Mouse (Mus musculus): ENCODE measurements around the gene Idh3a. TPM values are rescaled to one million over a fixed set of nuclear protein-coding genes. Genes with fewer than 3 reads are reported as not detected.
"Not testable (repeated sequence)": the region's sequence is repeated elsewhere in the genome, so short reads cannot be mapped to it uniquely, and the experiment has no call there.

Idh3a gene
- total RNA-seq, 4 experiments from 2014 or later, result 164 to 185 (median 182) TPM

DNA sequence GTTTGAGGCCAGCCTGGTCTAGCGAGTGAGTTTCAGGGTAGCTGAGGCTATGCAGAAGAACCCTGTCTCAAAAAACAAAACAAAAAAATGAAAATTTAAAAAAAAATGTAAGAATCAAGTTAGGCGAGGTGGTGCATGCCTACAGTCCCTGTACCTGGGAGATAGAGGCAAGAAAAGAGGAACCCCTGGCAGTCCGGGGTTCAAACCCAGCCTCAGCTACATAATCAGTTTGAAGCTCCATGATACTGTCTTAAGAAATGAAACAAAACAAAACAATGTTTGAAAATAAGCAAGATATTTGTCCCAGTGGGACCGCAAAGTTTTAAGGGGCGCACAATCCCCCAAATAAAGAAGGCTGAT is 315 bp upstream of the Idh3a start:
- no peak for DNase-seq (ENCODE audit: low spot score in 2 of 2)

DNA sequence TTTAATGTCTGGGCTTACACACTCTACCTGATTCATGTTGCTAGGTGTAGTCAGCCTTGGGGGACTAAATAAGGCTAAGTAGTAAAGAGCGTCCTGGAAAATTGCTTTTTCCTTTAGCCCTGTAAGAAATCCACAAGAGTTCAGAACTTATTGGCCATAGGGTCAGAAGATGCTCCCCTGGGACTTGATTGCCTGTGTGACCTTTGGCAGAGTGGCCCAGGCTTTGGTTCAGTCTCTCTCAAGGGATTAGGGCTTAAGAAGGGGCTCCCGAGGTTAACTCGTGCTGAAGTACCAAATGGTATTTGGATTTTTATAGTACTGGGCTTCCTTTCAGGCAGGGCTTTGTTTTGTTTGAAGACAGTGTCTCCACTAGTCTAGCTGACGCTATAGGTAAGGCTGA is 1.7 kb downstream of the Idh3a start:
- no peak for DNase-seq (ENCODE audit: low spot score in 2 of 2)

DNA sequence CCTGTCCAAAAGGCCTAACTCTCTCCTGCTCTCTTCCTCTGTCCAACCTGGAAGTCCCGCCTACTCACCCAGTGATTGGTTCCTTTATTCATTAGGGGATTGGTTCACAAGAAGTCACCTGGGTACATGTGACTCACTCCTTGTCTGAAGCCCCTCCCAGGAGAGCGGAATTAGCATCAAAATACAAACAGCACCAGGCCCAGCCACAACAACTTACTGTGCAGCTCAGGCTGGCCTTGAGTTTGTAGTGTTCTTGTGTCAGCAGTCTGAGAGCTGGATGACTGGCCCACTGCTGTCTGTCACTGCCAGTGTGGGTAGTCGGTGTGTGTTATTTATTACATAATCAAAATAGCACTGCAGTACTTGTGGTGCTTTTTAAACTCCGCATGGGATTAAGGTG is 7.5 kb downstream of the Idh3a start:
- not testable (repeated sequence) for DNase-seq (ENCODE audit: low spot score in 2 of 2)

DNA sequence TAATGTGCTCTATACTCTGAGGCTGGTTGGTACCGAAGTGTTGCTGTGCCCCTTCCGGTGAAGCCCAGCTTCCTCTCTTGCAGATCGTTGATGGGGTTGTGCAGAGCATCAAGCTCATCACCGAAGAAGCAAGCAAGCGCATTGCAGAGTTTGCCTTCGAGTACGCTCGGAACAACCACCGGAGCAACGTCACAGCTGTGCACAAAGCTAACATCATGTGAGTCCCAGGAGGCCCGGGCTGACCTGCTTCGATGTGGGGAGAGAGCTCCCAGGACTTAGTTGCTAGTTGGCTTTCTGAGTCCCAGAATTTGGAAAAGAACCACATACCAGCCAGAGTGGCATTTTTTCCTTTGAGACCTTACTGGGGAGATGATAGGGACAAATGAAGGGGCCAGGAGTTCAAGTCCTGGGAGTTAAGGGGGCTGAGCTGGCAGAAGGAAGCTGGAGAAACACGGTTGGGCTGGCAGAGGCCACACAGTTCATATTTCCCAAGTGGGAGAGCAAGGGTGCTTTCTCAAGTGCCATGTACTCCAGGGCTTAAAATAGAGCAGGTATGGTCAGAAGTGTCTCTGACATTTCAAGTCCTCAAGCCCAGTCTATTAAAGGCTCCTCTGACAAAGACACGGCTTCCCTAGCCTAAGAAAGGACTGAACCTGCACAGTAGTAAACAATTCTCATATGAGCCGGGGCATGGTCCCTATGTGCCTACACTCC is 10.8 kb downstream of the Idh3a start:
- no peak for DNase-seq (ENCODE audit: low spot score in 2 of 2)

DNA sequence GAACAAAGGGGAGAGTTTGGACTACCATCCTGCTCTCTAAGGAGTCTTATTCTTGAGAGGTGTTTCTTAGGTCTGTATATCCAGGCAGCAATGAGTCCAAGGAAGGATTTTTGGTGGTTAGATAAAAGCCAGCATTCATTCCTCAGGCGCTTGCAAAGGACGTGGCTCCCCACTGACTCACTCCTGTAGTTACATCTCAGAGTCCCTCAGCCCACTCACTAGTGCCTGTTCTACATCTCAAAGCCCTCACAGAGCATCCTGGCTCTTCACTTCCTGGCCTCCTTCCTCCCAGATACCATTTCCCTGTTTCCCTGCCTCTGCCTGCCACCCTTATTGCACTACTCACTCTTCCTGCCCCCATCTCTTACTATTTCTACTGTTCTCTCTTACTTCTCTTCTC is 16.3 kb downstream of the Idh3a start:
- no peak for DNase-seq (ENCODE audit: low spot score in 2 of 2)

DNA sequence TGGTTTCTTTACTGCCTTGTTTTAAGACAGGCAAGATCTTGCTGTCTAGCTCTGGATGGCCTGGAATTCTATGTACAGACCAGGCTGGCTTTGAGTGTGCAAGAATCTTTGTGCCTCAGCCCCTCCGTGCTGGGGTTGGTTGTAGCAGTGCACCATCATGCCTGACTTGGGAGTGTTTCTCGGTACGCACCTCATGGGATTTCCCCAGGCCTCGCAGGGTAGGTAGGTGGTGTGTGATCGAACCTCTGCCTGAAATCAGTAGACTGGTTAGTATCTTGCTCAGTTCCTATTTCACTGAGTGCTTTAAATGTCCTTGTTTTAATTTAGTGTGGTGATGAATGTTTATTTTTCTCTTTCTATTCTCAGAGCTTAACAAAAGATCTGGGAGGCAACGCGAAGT is 16.8 kb downstream of the Idh3a start:
- DNase-seq (ENCODE audit: low spot score in 2 of 2), result no peak

DNA sequence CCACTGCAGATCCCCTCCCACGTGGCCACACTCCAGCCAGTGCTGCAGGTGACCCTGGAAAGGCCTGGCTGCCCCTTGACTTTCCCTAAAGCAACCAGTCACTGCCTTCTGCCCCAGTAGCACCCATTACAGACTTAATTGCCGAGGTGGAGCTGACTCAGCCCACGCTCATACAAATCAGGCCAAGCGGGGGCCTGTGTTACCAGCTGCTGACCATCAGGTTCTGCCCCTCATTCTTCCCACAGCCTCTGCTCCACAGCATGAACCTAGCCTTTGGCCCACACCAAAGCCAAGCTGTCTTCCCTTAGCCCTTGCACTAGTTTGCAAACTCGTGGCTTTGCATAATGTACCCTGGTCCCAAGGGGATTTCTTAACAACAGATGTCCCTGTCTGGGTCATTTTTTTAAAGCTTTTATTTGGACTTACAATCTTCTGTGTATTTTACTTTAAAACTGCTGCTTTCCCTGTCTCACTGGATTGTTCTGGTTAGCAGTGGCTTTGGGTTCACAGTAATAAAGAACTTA is 18.1 kb downstream of the Idh3a start:
- DNase-seq (ENCODE audit: low spot score in 2 of 2), result no peak

DNA sequence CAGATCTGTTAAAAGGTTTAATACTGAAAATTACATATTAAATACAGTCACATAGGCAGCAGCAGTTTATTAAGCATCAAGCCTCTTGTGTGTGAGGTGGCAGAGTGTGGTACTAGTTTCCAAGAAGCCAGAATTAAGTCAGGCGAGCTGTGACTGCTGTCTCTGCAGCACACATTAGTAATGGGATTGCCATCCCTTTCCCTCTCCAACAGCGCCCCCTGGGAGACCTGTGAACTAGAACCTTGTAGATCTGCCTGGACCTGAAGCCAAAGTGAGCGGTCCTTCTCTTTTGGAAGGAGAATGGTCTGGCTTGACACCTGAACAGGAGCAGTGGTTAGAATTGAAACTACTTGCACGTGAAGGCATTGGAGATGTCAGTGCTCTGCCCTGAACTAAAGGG is 18.8 kb downstream of the Idh3a start:
- DNase-seq (ENCODE audit: low spot score in 2 of 2), result no peak

DNA sequence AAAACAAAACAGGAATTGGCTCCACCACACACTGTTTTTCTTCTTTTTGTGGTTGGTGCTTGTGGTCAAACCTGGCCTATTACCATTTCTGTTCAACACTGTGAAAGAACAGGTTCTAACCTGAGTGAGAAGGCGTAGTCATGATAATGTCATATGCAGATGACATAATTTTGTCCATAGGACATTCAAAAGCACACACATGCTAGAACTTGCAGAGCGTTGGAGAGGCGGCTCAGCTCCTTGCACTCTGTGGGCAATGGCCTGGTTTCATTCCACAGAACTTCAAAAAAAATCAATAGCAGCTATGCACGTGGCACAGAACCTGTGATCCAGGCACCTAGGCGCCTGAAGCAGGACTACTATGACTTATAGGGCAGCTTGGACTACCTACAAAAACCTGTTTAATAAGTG is 26.7 kb downstream of the Idh3a start:
- no peak for DNase-seq (ENCODE audit: low spot score in 2 of 2)

DNA sequence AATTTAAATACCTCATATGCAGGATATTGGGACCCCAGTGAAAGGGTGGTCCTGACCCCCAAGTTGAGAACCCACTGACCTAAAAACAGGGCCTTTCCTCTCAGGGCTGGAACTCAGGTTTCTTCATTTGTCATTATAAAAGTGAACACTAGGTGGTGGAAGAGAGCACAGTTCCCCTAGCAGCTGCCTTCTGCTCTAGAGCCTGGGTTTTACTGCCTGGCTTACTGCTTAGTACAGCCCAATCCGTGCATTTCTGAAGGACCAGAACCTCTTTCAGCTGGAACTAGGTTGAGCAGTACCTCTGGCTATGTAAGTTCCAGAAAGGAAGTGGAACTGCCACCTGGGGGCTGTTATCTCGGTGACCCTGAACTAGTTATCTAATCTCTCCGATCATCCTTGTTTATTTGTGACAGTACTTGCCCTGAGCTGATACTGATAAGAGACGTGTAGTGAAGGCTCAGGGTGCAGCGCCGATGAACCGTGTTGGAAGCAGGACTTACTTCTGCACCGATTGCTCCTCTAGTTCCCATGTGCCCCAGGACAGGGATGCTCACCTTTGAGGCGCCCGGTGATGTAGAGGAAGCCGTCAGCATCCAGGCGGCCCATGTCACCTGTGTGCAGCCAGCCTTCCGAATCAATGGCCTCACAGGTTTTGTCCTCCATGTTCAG is 28.2 kb downstream of the Idh3a start:
- DNase-seq (ENCODE audit: low spot score in 2 of 2), result no peak

DNA sequence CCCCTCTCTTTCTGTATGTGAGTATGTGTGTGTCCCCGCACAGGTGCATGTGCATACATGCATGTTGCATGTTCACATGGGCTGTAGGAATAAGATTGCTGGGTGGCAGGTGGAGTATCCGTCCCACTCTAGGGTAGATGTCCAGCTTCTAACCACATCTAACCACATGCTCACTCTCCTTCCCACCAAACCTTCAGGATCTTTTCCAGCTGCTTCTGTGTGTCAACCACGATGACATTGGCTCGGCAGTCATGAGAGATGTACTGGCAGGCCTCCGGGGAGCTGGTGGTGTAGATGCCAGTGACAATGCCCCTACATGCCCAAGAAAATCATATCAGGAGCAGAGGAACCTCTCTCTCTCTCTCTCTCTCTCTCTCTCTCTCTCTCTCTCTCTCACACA is 41.1 kb downstream of the Idh3a start:
- no peak for DNase-seq (ENCODE audit: low spot score in 2 of 2)

DNA sequence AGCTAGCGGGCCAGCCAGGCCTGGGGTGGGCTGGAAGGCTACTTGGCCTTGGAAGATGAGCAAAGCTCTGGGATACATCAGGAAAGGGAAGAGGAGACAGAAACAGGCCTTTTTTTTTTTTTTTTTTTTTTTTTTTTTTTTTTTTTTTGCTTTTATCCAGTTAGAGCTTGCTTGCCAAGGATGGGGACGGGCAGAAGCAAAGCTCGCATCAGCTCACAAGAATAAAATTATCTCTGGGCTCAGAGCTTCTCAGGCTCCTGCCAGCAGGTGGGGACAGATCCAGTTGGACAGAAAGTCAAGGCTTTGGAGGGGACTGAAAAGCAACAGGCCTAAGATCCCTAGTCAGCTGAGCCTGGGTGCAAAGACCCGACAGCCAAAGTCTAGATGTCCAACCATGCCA is 42.6 kb downstream of the Idh3a start:
- DNase-seq (ENCODE audit: low spot score in 2 of 2), result no peak

DNA sequence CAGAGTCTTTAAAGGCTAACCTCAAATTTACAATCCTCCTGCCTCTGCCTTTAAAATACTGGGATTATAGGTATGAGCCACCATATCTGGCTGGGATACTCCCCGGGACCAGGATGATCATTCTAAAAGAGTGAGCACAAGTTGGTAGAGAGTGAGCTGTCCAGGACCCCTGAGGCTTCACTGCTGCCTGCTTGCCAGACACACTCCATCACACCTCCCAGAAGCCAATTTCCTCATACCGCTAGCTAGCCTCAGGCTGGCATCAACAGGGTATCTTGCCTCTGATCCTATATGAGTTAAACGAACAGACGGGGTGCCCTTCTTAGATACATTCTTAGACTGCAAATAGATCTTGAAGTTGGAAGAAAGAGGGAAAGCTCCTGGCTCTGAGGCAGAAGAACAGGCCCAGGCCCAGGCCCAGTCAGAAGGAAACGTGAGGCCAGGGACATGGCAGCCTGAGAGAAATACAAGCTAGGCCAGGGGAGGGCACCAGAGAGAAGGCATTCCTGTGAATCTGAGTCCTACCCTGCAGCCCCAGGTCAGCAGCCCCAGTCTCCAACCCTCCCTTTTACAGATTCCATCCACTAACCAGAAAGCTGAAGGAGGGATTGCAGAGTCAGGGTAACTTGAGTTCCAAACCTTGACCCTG is 43.6 kb downstream of the Idh3a start:
- no peak for DNase-seq (ENCODE audit: low spot score in 2 of 2)

DNA sequence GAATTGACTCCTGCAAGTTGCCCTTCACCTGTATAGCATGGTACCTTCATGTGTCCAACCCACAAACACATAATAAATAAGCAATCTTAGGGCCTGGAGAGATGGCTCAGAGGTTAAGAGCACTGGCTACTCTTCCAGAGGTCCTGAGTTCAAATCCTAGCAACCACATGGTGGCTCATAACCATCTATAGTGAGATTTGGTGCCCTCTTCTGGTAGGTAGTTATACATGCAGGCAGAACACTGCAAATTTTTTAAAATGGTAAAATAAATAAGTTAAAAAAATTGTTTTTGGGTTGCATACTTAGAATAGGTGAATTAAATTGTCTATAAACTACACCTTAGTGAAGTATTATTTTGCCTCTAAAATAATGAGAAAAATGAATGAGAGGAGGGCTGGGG is 44.8 kb downstream of the Idh3a start:
- no peak for DNase-seq (ENCODE audit: low spot score in 2 of 2)

DNA sequence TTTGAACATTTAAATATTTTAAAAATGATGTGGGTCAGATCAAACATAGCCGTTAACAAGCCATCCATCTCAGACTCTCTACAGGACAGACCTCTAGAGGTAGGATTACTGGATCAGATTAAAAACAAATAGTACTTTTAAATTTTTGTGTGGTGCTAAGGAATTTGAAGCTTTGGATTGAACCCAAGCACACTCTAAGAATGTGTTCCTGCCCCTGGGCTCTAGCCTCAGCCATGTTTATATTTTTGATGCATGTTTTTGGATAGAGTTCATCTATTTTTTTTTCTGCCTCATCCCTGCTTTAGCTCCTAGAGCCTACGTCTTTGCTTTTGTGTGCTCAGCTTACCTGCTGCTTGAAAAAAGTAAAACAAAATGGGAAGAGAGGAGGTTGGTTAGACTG is 47.3 kb downstream of the Idh3a start:
- no peak for DNase-seq (ENCODE audit: low spot score in 2 of 2)

DNA sequence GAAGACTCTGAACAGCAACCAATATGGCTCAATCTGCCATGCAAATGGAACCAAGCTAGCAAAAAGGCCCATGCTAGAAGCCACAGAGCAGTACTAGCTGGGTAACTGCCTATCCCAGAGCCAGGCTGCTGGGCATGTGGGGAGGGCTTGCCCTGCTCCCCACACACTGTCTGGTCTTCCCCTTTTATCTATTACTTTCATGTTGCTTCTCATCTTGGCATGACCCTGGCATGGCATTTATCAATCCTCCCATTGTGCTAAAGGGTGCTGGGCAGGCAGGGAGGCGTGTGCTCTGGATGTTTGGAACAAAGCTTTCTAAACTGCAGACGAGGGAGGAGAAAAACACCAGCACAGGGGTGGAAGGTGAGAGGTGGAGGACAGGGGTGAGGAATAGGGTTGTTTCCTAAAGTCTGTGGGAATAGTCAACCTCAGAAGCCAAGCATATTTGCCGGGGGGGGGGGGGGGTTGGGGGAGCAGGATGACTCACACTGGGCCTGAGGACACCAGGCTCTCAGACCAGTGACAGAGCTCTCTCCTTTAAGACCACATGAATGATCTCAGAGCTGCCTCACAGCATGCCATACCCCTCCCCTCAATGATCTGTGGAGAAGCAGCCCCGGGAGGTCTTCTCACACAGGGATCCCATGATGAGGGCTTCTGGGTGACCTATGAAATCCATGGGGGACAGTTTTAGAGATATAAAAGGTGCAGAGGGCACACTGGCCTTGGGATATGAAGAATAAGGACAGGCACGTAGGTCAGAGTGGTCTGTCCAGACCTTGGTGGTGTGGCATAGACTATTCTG is 51.6 kb downstream of the Idh3a start:
- DNase-seq (ENCODE audit: low spot score in 2 of 2), result no peak

DNA sequence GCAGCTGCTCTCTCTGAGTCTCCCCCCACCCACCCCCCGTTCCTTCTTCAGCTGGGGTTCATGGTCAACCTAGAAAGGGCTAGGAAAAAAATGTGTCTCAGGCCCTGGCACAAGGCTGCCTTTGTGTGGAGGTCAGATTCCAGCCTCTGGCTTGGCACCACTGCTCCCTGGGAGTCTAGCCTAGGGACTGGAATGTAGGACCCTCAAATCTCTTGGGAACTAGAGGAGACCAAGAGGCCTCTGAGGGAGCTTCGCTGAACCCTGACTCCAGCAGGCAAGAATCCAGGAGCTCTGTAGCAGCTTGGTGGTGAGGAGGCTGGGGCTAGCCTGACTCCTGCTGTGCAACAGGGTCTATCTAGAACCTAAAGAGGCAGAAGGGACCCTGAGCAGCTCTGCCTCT is 53.1 kb downstream of the Idh3a start:
- DNase-seq (ENCODE audit: low spot score in 2 of 2), result no peak

DNA sequence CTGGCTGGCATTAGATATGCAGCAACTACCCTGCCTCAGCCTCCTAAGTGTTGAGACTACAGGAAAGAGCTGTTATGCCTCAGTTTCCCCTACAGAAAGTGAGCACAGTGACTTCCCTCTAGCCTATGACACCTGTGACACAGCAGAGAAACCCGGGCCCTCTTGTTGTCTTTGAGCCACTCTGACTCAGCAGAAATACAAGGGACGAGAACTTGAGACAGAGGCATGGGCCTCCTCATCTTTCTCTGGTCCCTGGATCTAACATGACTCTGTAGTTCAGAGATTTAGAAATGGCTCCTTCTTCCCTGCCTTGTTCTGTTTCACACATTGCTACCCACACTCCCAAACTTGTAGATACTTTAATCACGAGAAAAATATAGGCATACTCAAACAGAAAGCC is 55.4 kb downstream of the Idh3a start:
- DNase-seq (ENCODE audit: low spot score in 2 of 2), result no peak

DNA sequence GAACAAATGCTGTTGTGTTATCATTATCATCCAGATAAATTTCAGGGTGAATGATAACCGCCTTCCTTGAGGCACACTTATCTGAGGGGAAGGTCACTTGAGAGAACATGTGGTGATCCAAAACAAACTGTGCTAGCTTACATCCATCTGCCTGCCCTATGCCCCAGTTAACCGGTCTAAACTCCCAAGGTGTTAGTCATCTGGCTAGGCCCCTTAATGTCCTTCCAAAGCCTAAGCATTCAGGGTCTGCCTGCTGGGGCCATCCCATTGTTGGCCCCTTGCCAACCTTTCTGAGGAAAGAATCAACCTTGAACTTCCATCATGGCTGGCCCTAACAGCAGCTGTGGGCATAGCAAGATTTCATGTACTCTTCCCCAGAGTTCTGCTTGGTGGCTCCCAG is 56.0 kb downstream of the Idh3a start:
- no peak for DNase-seq (ENCODE audit: low spot score in 2 of 2)

DNA sequence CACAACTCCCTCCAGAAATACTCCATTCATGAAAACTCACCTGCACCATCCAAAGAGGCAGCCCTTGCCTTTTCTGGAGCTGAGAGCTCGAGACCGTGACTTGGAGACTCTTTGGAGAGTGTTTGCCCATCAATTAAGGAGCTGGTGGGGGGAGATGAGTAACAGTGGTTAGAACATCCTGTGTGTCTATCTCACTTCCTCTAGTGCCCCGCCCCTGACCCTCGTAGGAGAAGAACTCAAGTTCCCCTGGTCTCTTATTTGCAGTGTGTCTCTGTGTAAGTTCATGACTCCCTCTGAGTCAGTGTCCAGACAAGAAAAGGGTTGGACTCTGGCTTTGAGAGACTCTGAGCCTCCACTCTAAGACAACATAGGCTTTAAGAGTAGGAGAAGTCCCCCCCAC is 56.4 kb downstream of the Idh3a start:
- DNase-seq (ENCODE audit: low spot score in 2 of 2), result no peak

DNA sequence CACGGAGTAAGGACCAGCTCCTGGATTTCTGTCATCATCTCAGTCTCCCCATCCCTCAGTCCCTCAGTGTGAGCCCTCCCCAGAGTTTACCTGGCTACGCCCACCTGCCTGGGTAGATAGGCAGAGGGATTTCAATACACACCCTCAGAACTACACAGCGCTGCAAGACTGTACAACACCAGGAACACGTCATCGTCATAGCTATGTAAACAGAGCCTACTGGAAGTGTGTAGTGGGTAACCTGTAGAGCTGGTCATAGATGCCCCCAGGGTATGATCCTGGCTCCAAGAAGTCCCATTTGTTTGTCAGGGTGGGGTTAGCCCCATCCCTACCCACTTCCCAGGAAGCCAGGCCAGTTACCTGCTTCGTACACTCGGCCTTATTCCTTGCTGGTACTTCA is 57.0 kb downstream of the Idh3a start:
- no peak for DNase-seq (ENCODE audit: low spot score in 2 of 2)

DNA sequence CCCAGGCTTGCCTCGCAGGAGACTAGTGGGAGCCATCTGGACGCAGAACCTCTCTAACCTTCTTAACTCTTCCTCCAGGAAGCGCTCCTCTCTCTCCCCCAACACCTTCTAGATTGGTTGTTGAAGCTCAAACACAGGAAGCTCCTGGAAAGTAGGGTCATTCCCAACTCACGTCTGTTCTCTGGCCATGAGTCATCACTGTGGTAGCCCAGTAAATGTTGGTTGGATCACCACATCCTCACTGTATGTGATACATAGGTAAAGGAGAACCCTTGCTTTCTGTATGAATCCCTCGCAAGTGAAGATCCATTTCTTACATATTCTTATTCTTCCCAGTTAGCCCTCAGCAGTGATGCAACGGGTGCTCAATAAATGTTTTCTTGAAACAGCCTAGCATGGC is 59.4 kb downstream of the Idh3a start:
- no peak for DNase-seq (ENCODE audit: low spot score in 2 of 2)
